Mouse (Mus musculus) granulocyte monocyte progenitor cell, adult 5-6 weeks (primary cell): ENCODE measurements around the gene Dusp11. TPM values are rescaled to one million over a fixed set of nuclear protein-coding genes. Genes with fewer than 3 reads are reported as not detected.
"Not testable (repeated sequence)": the region's sequence is repeated elsewhere in the genome, so short reads cannot be mapped to it uniquely, and the experiment has no call there.

ENCODE experiments used
- ATAC-seq: replicated peaks from 2 replicates; pipeline ENCODE4 v1.8.0; 2016; ENCODE audit warnings: mild to moderate bottlenecking, moderate TSS enrichment, inconsistent platforms; ENCODE audit not compliant: poor library complexity, severe bottlenecking
- total RNA-seq, 2 experiments: library from RNA; stranded (forward) in 1 of 2; stranded (reverse) in 1 of 2; fragments of 200-712, 200-1000 nt in 1 of 2; fragments of >200 nt in 1 of 2; fragmentation: Nextera tagmentation in 1 of 2; gene quantifications; 2 replicates each; pipeline ENCODE4 v1.2.3; 2014 to 2017

Gene Dusp11
- 56.9 and 57.9 TPM in 2 replicates for total RNA-seq (2014; fragmentation: Nextera tagmentation)
- total RNA-seq (2017), result 44.0 and 45.4 TPM in 2 replicates

GRCm38 (mm10) chr6:85961101-85962091 is at the start of gene Dusp11:
Gene Dusp11 (minus strand): TSS chr6:85961667.
- peak; percentile 88 for ATAC-seq

GRCm38 (mm10) chr6:86009980-86010379 is 48.5 kb upstream of the Dusp11 start:
- ATAC-seq, result peak; percentile 59

- peak; percentile 99 for ATAC-seq
Observed at GRCm38 (mm10) chr6:86004271-86005148, 43.0 kb upstream of the Dusp11 start.

GRCm38 (mm10) chr6:86003405-86003925 is 42.0 kb upstream of the Dusp11 start:
- peak; percentile 44; the same call in 1 of the 2 replicates for ATAC-seq

GRCm38 (mm10) chr6:85990774-85991173 is 29.3 kb upstream of the Dusp11 start:
- not testable (repeated sequence) for ATAC-seq

- not testable (repeated sequence) for ATAC-seq
Observed at GRCm38 (mm10) chr6:85989570-85989969, 28.1 kb upstream of the Dusp11 start.

GRCm38 (mm10) chr6:85984351-85984750 is 22.9 kb upstream of the Dusp11 start:
- no peak for ATAC-seq

GRCm38 (mm10) chr6:85978736-85979135 is 17.3 kb upstream of the Dusp11 start:
- not testable (repeated sequence) for ATAC-seq

GRCm38 (mm10) chr6:85976242-85976641 is 14.8 kb upstream of the Dusp11 start:
- no peak for ATAC-seq

- no peak for ATAC-seq
Observed at GRCm38 (mm10) chr6:85975761-85976160, 14.3 kb upstream of the Dusp11 start.

GRCm38 (mm10) chr6:85974941-85975617 is 13.6 kb upstream of the Dusp11 start:
- ATAC-seq, result no peak

GRCm38 (mm10) chr6:85973336-85973735 is 11.9 kb upstream of the Dusp11 start:
- ATAC-seq, result no peak

- no peak for ATAC-seq
Observed at GRCm38 (mm10) chr6:85972699-85973098, 11.2 kb upstream of the Dusp11 start.

- ATAC-seq, result no peak
Observed at GRCm38 (mm10) chr6:85969889-85970288, 8.4 kb upstream of the Dusp11 start.

GRCm38 (mm10) chr6:85966686-85967085 is 5.2 kb upstream of the Dusp11 start:
- 0 out of 2 replicates have a peak, but pooled peaks have one; percentile 19 for ATAC-seq

- ATAC-seq, result not testable (repeated sequence)
Observed at GRCm38 (mm10) chr6:85966081-85966480, 4.6 kb upstream of the Dusp11 start.

- no peak for ATAC-seq
Observed at GRCm38 (mm10) chr6:85957581-85957980, 3.9 kb downstream of the Dusp11 start.

GRCm38 (mm10) chr6:85948549-85948948 is 12.9 kb downstream of the Dusp11 start:
- no peak for ATAC-seq

GRCm38 (mm10) chr6:85942469-85942868 is 19.0 kb downstream of the Dusp11 start:
- no peak for ATAC-seq

- no peak for ATAC-seq
Observed at GRCm38 (mm10) chr6:85938701-85939100, 22.8 kb downstream of the Dusp11 start.
